Mouse (Mus musculus) heart, adult 2 months (tissue): ENCODE measurements around the gene Gphn.

Source experiments
- CTCF ChIP-seq: fragments of 200-600 bp; IDR thresholded peaks from 2 replicates; pipeline ENCODE4 v1.8.1; 2022; ENCODE audit warnings: antibody characterized with exemption, mild to moderate bottlenecking, moderate library complexity
- POLR2A ChIP-seq: fragments of 200-500 bp; IDR thresholded peaks from 2 replicates; pipeline ENCODE4 v1.6.1; 2011; ENCODE audit warnings: mild to moderate bottlenecking, low read depth, low read length, control low read depth; ENCODE audit not compliant: insufficient read depth

GRCm38 (mm10) chr12:78693281-78693680, 467.1 kb downstream of the Gphn start:
- TF ChIP-seq CTCF = no peak
- no peak for TF ChIP-seq POLR2A
